Mouse (Mus musculus) megakaryocyte, embryonic 14.5 days (primary cell): ENCODE results near the gene Dzank1. TPM values are rescaled to one million over a fixed set of nuclear protein-coding genes. Genes with fewer than 3 reads are reported as not detected.

Experiments used
- H3K27me3 ChIP-seq: replicated peaks from 2 replicates; pipeline ENCODE3; 2012; ENCODE audit warnings: inconsistent platforms
- H3K36me3 ChIP-seq: replicated peaks from 2 replicates; pipeline ENCODE3; 2012; ENCODE audit warnings: low read length, inconsistent platforms, mixed read lengths
- H3K4me1 ChIP-seq: 2 replicates; pipeline ENCODE4 v1.6.1; 2012; ENCODE audit warnings: inconsistent platforms
- H3K4me3 ChIP-seq: replicated peaks from 2 replicates; pipeline ENCODE3; 2012; ENCODE audit warnings: moderate library complexity, mild to moderate bottlenecking, inconsistent platforms
- H3K9me3 ChIP-seq: 2 replicates; pipeline ENCODE4 v1.6.1; 2012; ENCODE audit warnings: inconsistent platforms
- GATA1 ChIP-seq: IDR thresholded peaks from 3 replicates; pipeline ENCODE4 v1.6.1; 2012; ENCODE audit warnings: mixed read lengths, low read length, inconsistent platforms, borderline replicate concordance
- polyA plus RNA-seq: library from polyadenylated mRNA; stranded (reverse); fragments of >175 nt; gene quantifications from 2 replicates; pipeline ENCODE4 v1.2.3, GENCODE M21; 2012; ENCODE audit warnings: low replicate concordance; ENCODE audit not compliant: insufficient read depth

Dzank1 gene
- polyA plus RNA-seq, 1 experiment: 0.07 TPM

GRCm38 (mm10) chr2:144422094-144422675 lies 105.0 kb downstream of the Dzank1 start:
- no peak for TF ChIP-seq GATA1
- Histone ChIP-seq H3K36me3 (no peaks in the 10 kb centered on the region), H3K4me1 (no peaks in the 10 kb centered on the region), H3K27me3 (peaks cover 2% of the 10 kb centered on the region), H3K9me3 (peaks cover 18% of the 10 kb centered on the region), H3K4me3 (peak overlapping the region; percentile 11)

Other genes starting within 250 kb of the Dzank1 start
- not detected in 2 replicates for gene Ovol2, start 195.3 kb downstream of the Dzank1 start, polyA plus RNA-seq
- 2.8 and 5.0 TPM in 2 replicates for gene Kat14, start 158.4 kb downstream of the Dzank1 start, polyA plus RNA-seq
- gene Pet117, start 158.4 kb downstream of the Dzank1 start, polyA plus RNA-seq: not detected in 2 replicates
- gene Polr3f, start 304 bp upstream of the Dzank1 start, polyA plus RNA-seq: 3.1 TPM in 1 of 2 replicates, not detected in the other
- 0.95 TPM in 1 of 2 replicates, not detected in the other for gene Rbbp9, start 23.5 kb upstream of the Dzank1 start, polyA plus RNA-seq
- 4.9 TPM in 1 of 2 replicates, not detected in the other for gene Sec23b, start 28.8 kb upstream of the Dzank1 start, polyA plus RNA-seq
- gene Smim26, start 66.6 kb upstream of the Dzank1 start, polyA plus RNA-seq: 3.6 TPM in 1 of 2 replicates, not detected in the other
- gene Dtd1, start 72.5 kb upstream of the Dzank1 start, polyA plus RNA-seq: 10.9 and 23.5 TPM in 2 replicates